Mouse (Mus musculus): ENCODE results near the gene Olfr1221. TPM values are rescaled to one million over a fixed set of nuclear protein-coding genes. Genes with fewer than 3 reads are reported as not detected.

The Olfr1221 gene
- total and polyA plus RNA-seq, 2 experiments from 2014 or later: not detected

- 100% methylated on average over 1 of the region's 1 CpGs for WGBS
Observed at GRCm38 (mm10) chr2:89093848-89094247, 23.2 kb downstream of the Olfr1221 start.

GRCm38 (mm10) chr2:89083413-89083812 is 33.7 kb downstream of the Olfr1221 start, which contains the start of gene Olfr1219:
Olfr1219 (minus strand) TSS chr2:89083513.
- ATAC-seq: no peak

More at GRCm38 (mm10) chr2:89093848-89094247, 23.2 kb downstream of the Olfr1221 start:
- Histone ChIP-seq H3K4me2 (ENCODE audit: low read depth) (no peak overlapping the region), H3K9ac (no peak overlapping the region), H3K36me3 (ENCODE audit: insufficient read depth) (no peaks in the 10 kb centered on the region), H3K4me1 (ENCODE audit: insufficient read depth) (no peaks in the 10 kb centered on the region), H3K27me3 (ENCODE audit: insufficient read depth, low read length) (no peaks in the 10 kb centered on the region), H3K9me3 (ENCODE audit: low read length) (no peaks in the 10 kb centered on the region), H3K27ac (ENCODE audit: low read depth, low read length) (no peak overlapping the region), H3K4me3 (ENCODE audit: low read depth, low read length) (no peak overlapping the region)
- ATAC-seq (no peak), DNase-seq (no peak)
- TF ChIP-seq CTCF (IDR thresholded peaks at IDR 0.05; ENCODE audit: low read depth): no peak

GRCm38 (mm10) chr2:89081487-89081886 is 35.6 kb downstream of the Olfr1221 start:
- ATAC-seq (no peak), DNase-seq (no peak)
- no peak overlapping the region for H3K4me3 ChIP-seq (ENCODE audit: low read depth, low read length)
- H3K9ac ChIP-seq: no peak overlapping the region
- H3K4me1 ChIP-seq (ENCODE audit: insufficient read depth): no peaks in the 10 kb centered on the region
- no peaks in the 10 kb centered on the region for H3K36me3 ChIP-seq (ENCODE audit: insufficient read depth)
- no peak overlapping the region for H3K4me2 ChIP-seq (ENCODE audit: low read depth)
- H3K27ac ChIP-seq (ENCODE audit: low read depth, low read length): no peak overlapping the region
- H3K9me3 ChIP-seq (ENCODE audit: low read length): no peaks in the 10 kb centered on the region
- no peak for TF ChIP-seq CTCF (IDR thresholded peaks at IDR 0.05; ENCODE audit: low read depth)
- H3K27me3 ChIP-seq (ENCODE audit: insufficient read depth, low read length): no peaks in the 10 kb centered on the region

More at GRCm38 (mm10) chr2:89083413-89083812, 33.7 kb downstream of the Olfr1221 start, which contains the start of gene Olfr1219:
- Histone ChIP-seq H3K27me3 (ENCODE audit: insufficient read depth, low read length) (no peaks in the 10 kb centered on the region), H3K4me1 (ENCODE audit: insufficient read depth) (no peaks in the 10 kb centered on the region), H3K4me2 (ENCODE audit: low read depth) (no peak within 1 kb of the TSS), H3K9ac (no peak within 1 kb of the TSS), H3K27ac (ENCODE audit: low read depth, low read length) (no peak within 1 kb of the TSS), H3K36me3 (ENCODE audit: insufficient read depth) (no peaks in the 10 kb centered on the region), H3K4me3 (ENCODE audit: low read depth, low read length) (no peak within 1 kb of the TSS), H3K9me3 (ENCODE audit: low read length) (no peaks in the 10 kb centered on the region)
- no peak for TF ChIP-seq CTCF (IDR thresholded peaks at IDR 0.05; ENCODE audit: low read depth)
- WGBS: 57% methylated on average over 1 of the region's 1 CpGs
- DNase-seq: no peak

DNA sequence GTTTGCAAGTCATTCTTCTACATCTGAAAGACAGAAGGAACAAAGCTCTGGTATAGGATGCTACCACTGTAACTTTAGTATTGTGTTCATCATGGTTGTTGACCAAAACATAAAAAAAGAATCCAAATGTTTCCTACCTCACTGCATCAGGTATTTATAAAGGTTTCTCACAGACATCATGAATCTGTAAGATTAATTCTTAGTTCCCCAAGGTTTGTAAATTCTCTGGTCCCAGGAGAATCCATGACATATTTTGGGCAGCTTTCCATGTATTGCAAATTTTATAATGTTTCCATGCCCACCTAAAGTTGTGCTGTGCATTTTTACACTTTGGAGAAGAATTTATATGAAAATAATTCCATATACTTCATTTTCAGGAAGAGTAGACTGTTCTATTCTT is 56.0 kb downstream of the Olfr1221 start, which contains the start of gene Olfr1218:
Gene Olfr1218, minus strand, starts transcription at position 101 of the 400 bp plus-strand sequence.
- Histone ChIP-seq H3K4me2 (ENCODE audit: low read depth) (no peak within 1 kb of the TSS), H3K27ac (ENCODE audit: low read depth, low read length) (no peak within 1 kb of the TSS), H3K4me1 (ENCODE audit: insufficient read depth) (no peaks in the 10 kb centered on the region), H3K36me3 (ENCODE audit: insufficient read depth) (no peaks in the 10 kb centered on the region), H3K9ac (no peak within 1 kb of the TSS), H3K9me3 (ENCODE audit: low read length) (no peaks in the 10 kb centered on the region), H3K27me3 (ENCODE audit: insufficient read depth, low read length) (no peaks in the 10 kb centered on the region), H3K4me3 (ENCODE audit: low read depth, low read length) (no peak within 1 kb of the TSS)
- DNase-seq: no peak
- ATAC-seq: no peak
- TF ChIP-seq CTCF (IDR thresholded peaks at IDR 0.05; ENCODE audit: low read depth): no peak

Other genes with a start within 250 kb of the Olfr1221 start
- gene Olfr1208, start 215.0 kb downstream of the Olfr1221 start, total RNA-seq (2014; rRNA removed): not detected in 2 replicates
- not detected in 2 replicates for gene Olfr1208, start 215.0 kb downstream of the Olfr1221 start, polyA plus RNA-seq (2015; fragmentation: Nextera tagmentation; extraction: Ambion mirVana)
- not detected in 2 replicates for gene Olfr1209, start 202.1 kb downstream of the Olfr1221 start, total RNA-seq (2014; rRNA removed)
- not detected in 2 replicates for gene Olfr1209, start 202.1 kb downstream of the Olfr1221 start, polyA plus RNA-seq (2015; fragmentation: Nextera tagmentation; extraction: Ambion mirVana)
- not detected in 2 replicates for gene Olfr1211, start 179.2 kb downstream of the Olfr1221 start, total RNA-seq (2014; rRNA removed)
- gene Olfr1211, start 179.2 kb downstream of the Olfr1221 start, polyA plus RNA-seq (2015; fragmentation: Nextera tagmentation; extraction: Ambion mirVana): not detected in 2 replicates
- not detected in 2 replicates for gene Olfr1212, start 163.3 kb downstream of the Olfr1221 start, total RNA-seq (2014; rRNA removed)
- gene Olfr1212, start 163.3 kb downstream of the Olfr1221 start, polyA plus RNA-seq (2015; fragmentation: Nextera tagmentation; extraction: Ambion mirVana): not detected in 2 replicates
- gene Gm13762, start 137.0 kb downstream of the Olfr1221 start, total RNA-seq (2014; rRNA removed): not detected in 2 replicates
- gene Gm13762, start 137.0 kb downstream of the Olfr1221 start, polyA plus RNA-seq (2015; fragmentation: Nextera tagmentation; extraction: Ambion mirVana): not detected in 2 replicates
- gene Olfr1214, start 124.6 kb downstream of the Olfr1221 start, total RNA-seq (2014; rRNA removed): not detected in 2 replicates
- gene Olfr1214, start 124.6 kb downstream of the Olfr1221 start, polyA plus RNA-seq (2015; fragmentation: Nextera tagmentation; extraction: Ambion mirVana): not detected in 2 replicates
- gene Olfr1215, start 110.3 kb downstream of the Olfr1221 start, total RNA-seq (2014; rRNA removed): not detected in 2 replicates
- gene Olfr1215, start 110.3 kb downstream of the Olfr1221 start, polyA plus RNA-seq (2015; fragmentation: Nextera tagmentation; extraction: Ambion mirVana): not detected in 2 replicates
- gene Olfr1216, start 98.9 kb downstream of the Olfr1221 start, total RNA-seq (2014; rRNA removed): not detected in 2 replicates
- not detected in 2 replicates for gene Olfr1216, start 98.9 kb downstream of the Olfr1221 start, polyA plus RNA-seq (2015; fragmentation: Nextera tagmentation; extraction: Ambion mirVana)
- gene Olfr1217, start 85.2 kb downstream of the Olfr1221 start, total RNA-seq (2014; rRNA removed): not detected in 2 replicates
- gene Olfr1217, start 85.2 kb downstream of the Olfr1221 start, polyA plus RNA-seq (2015; fragmentation: Nextera tagmentation; extraction: Ambion mirVana): not detected in 2 replicates
- not detected in 2 replicates for gene Olfr1218, start 56.1 kb downstream of the Olfr1221 start, total RNA-seq (2014; rRNA removed)
- gene Olfr1218, start 56.1 kb downstream of the Olfr1221 start, polyA plus RNA-seq (2015; fragmentation: Nextera tagmentation; extraction: Ambion mirVana): not detected in 2 replicates
- not detected in 2 replicates for gene Olfr1219, start 33.8 kb downstream of the Olfr1221 start, total RNA-seq (2014; rRNA removed)
- not detected in 2 replicates for gene Olfr1219, start 33.8 kb downstream of the Olfr1221 start, polyA plus RNA-seq (2015; fragmentation: Nextera tagmentation; extraction: Ambion mirVana)
- not detected in 2 replicates for gene Olfr1220, start 10.4 kb downstream of the Olfr1221 start, total RNA-seq (2014; rRNA removed)
- gene Olfr1220, start 10.4 kb downstream of the Olfr1221 start, polyA plus RNA-seq (2015; fragmentation: Nextera tagmentation; extraction: Ambion mirVana): not detected in 2 replicates
- gene Olfr1222, start 15.8 kb upstream of the Olfr1221 start, total RNA-seq (2014; rRNA removed): not detected in 2 replicates
- not detected in 2 replicates for gene Olfr1222, start 15.8 kb upstream of the Olfr1221 start, polyA plus RNA-seq (2015; fragmentation: Nextera tagmentation; extraction: Ambion mirVana)
- not detected in 2 replicates for gene Olfr1223, start 34.3 kb upstream of the Olfr1221 start, total RNA-seq (2014; rRNA removed)
- gene Olfr1223, start 34.3 kb upstream of the Olfr1221 start, polyA plus RNA-seq (2015; fragmentation: Nextera tagmentation; extraction: Ambion mirVana): not detected in 2 replicates
- not detected in 2 replicates for gene Olfr1224-ps1, start 46.8 kb upstream of the Olfr1221 start, total RNA-seq (2014; rRNA removed)
- gene Olfr1224-ps1, start 46.8 kb upstream of the Olfr1221 start, polyA plus RNA-seq (2015; fragmentation: Nextera tagmentation; extraction: Ambion mirVana): not detected in 2 replicates
- gene Olfr1225, start 57.4 kb upstream of the Olfr1221 start, total RNA-seq (2014; rRNA removed): not detected in 2 replicates
- gene Olfr1225, start 57.4 kb upstream of the Olfr1221 start, polyA plus RNA-seq (2015; fragmentation: Nextera tagmentation; extraction: Ambion mirVana): not detected in 2 replicates
- not detected in 2 replicates for gene Olfr1226, start 82.8 kb upstream of the Olfr1221 start, total RNA-seq (2014; rRNA removed)
- gene Olfr1226, start 82.8 kb upstream of the Olfr1221 start, polyA plus RNA-seq (2015; fragmentation: Nextera tagmentation; extraction: Ambion mirVana): not detected in 2 replicates
- not detected in 2 replicates for gene Olfr1228, start 136.8 kb upstream of the Olfr1221 start, total RNA-seq (2014; rRNA removed)
- gene Olfr1228, start 136.8 kb upstream of the Olfr1221 start, polyA plus RNA-seq (2015; fragmentation: Nextera tagmentation; extraction: Ambion mirVana): not detected in 2 replicates
- gene Olfr1229, start 170.7 kb upstream of the Olfr1221 start, total RNA-seq (2014; rRNA removed): not detected in 2 replicates
- gene Olfr1229, start 170.7 kb upstream of the Olfr1221 start, polyA plus RNA-seq (2015; fragmentation: Nextera tagmentation; extraction: Ambion mirVana): not detected in 2 replicates
- gene Olfr1230, start 180.0 kb upstream of the Olfr1221 start, total RNA-seq (2014; rRNA removed): not detected in 2 replicates
- gene Olfr1230, start 180.0 kb upstream of the Olfr1221 start, polyA plus RNA-seq (2015; fragmentation: Nextera tagmentation; extraction: Ambion mirVana): not detected in 2 replicates
- not detected in 2 replicates for gene Olfr1231, start 189.8 kb upstream of the Olfr1221 start, total RNA-seq (2014; rRNA removed)
- not detected in 2 replicates for gene Olfr1231, start 189.8 kb upstream of the Olfr1221 start, polyA plus RNA-seq (2015; fragmentation: Nextera tagmentation; extraction: Ambion mirVana)
- gene Olfr1232, start 212.4 kb upstream of the Olfr1221 start, total RNA-seq (2014; rRNA removed): not detected in 2 replicates
- gene Olfr1232, start 212.4 kb upstream of the Olfr1221 start, polyA plus RNA-seq (2015; fragmentation: Nextera tagmentation; extraction: Ambion mirVana): not detected in 2 replicates
- gene Olfr1233, start 225.1 kb upstream of the Olfr1221 start, total RNA-seq (2014; rRNA removed): not detected in 2 replicates
- not detected in 2 replicates for gene Olfr1233, start 225.1 kb upstream of the Olfr1221 start, polyA plus RNA-seq (2015; fragmentation: Nextera tagmentation; extraction: Ambion mirVana)
- not detected in 2 replicates for gene Olfr1234, start 247.6 kb upstream of the Olfr1221 start, total RNA-seq (2014; rRNA removed)
- gene Olfr1234, start 247.6 kb upstream of the Olfr1221 start, polyA plus RNA-seq (2015; fragmentation: Nextera tagmentation; extraction: Ambion mirVana): not detected in 2 replicates